Mouse (Mus musculus): ENCODE results near the gene Lrba. TPM values are rescaled to one million over a fixed set of nuclear protein-coding genes. Genes with fewer than 3 reads are reported as not detected.

Lrba gene
- polyA plus RNA-seq, 1 experiment from 2014 or later = 11.4 TPM

DNA sequence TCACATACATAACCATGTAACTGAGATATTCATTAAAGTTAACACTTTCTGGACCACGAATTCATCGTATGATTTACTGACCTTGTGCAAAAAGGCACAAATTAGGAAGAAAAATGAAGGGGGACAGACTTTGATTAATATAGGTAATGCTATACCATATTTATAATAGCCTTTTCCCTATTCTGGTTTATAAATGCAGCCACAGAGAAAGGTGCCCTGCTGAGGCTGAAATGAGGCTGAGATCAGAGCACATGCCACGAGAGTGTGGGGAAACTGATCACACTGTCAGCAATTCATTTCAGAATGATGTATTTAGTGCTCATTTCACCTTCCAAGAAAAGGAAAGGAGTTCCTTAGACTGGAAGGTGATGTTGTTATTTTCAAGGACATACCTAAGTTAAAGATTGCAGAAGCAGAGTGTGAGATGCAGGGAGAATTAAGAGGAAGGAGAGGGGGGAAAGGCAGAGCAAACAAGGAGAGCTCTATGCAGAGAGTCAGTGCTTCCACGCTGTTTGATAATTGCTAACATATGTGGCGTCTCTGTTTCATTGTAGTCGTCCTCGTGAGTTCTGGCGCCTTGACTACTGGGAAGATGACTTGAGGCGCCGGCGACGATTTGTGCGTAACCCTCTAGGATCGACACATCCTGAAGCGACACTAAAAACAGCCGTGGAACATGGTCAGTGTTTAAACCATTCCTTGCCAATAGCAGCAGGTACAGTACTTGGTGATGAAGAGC lies 307.2 kb downstream of the Lrba start:
- Histone ChIP-seq H3K36me3 (replicated peaks; ENCODE audit: control insufficient read depth, insufficient read depth) (no peaks in the 10 kb centered on the region), H3K4me1 (replicated peaks; ENCODE audit: control insufficient read depth, insufficient read depth, low read length) (peaks cover 9% of the 10 kb centered on the region; the same call in 1 of the 2 replicates), H3K4me3 (replicated peaks; ENCODE audit: low read length) (no peak overlapping the region), H3K4me2 (replicated peaks) (peak overlapping the region; percentile 35), H3K27me3 (ENCODE audit: control insufficient read depth, insufficient read depth, low read length) (no peaks in the 10 kb centered on the region), H3K9ac (peak overlapping the region; percentile 51; the same call in 1 of the 2 replicates), H3K9me3 (ENCODE audit: control insufficient read depth, low read length) (no peaks in the 10 kb centered on the region), H3K27ac (peak overlapping the region; percentile 85)
- 46% methylated on average over 16 of the region's 16 CpGs for WGBS
- DNase-seq (ENCODE audit: low spot score) = peak; percentile 32
- 0 out of 2 replicates have a peak, but pooled peaks have one; percentile 55 for ATAC-seq (ENCODE audit: low FRiP score)

DNA sequence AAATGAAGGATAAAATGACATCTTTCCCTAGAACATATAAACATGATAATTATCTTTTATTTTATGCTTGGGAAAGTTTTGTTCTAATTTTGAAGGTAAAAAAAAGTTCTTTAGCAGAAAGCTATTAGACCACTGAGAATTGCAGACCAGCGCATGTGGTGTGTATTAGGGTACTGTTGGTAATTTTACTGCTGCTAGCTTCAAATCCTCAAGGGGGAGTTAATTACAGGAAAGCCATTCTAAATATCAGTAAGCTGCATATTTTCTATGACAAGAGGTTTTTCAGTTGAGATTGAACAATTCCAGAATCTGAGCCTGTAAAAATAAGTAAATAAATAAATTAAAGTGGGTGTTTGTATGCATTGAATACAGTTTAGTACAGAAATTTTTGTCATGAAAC lies 312.3 kb downstream of the Lrba start:
- WGBS = 50% methylated on average over 1 of the region's 1 CpGs
- ATAC-seq (ENCODE audit: low FRiP score) = no peak
- H3K27me3 ChIP-seq (ENCODE audit: control insufficient read depth, insufficient read depth, low read length) = no peaks in the 10 kb centered on the region
- H3K36me3 ChIP-seq (replicated peaks; ENCODE audit: control insufficient read depth, insufficient read depth) = no peaks in the 10 kb centered on the region
- H3K4me3 ChIP-seq (replicated peaks; ENCODE audit: low read length) = no peak overlapping the region
- no peak overlapping the region for H3K27ac ChIP-seq
- H3K4me1 ChIP-seq (replicated peaks; ENCODE audit: control insufficient read depth, insufficient read depth, low read length) = peaks cover 32% of the 10 kb centered on the region
- DNase-seq (ENCODE audit: low spot score) = peak; percentile 26
- H3K9me3 ChIP-seq (ENCODE audit: control insufficient read depth, low read length) = no peaks in the 10 kb centered on the region
- H3K9ac ChIP-seq = no peak overlapping the region
- no peak overlapping the region for H3K4me2 ChIP-seq (replicated peaks)

DNA sequence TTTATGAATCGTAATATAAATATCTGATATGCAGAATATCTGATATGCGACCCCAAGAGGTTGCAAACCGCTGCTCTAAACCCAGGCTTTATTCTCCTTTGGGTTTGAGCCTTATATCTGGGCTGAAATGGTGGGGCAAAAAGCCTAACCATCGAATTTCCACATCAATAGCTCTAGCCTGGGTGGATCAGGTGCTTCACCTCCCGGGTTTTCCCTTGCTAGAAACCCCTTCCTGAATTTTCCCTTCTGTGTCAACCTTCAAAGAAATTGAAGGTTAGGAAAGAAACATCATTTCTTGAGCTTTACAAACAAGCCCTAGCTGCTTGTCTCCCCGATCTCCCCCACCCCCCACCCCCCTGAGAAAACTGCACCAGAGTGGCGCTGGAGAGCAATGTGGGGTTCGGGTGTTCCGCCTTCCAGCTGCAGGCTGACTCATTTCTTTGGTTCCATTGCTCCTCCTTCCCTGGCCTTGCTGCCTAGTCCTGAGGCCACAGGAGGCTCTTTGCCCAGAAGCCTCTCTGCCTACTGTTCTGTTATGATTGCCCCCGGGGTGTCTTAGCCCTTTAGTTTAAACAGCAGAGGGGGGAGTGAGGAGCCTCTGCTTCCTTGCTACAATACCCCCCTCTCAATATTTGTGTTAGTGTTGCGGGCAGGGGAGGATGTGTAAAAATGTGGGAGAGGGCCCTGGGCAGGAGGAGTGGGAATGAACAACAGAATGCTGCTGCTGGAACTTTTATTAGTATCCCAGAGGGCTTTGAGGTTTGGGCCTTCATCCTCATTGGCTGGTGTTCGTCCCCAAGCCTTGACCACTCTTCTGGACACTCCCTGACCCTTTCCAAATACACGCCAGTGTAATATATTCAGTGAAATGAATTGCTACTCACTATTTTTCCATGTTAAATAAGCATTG lies 314.4 kb downstream of the Lrba start:
- Histone ChIP-seq H3K27ac (peak overlapping the region; percentile 93), H3K4me3 (replicated peaks; ENCODE audit: low read length) (no peak overlapping the region), H3K36me3 (replicated peaks; ENCODE audit: control insufficient read depth, insufficient read depth) (no peaks in the 10 kb centered on the region), H3K4me2 (replicated peaks) (peak overlapping the region; percentile 47), H3K9me3 (ENCODE audit: control insufficient read depth, low read length) (no peaks in the 10 kb centered on the region), H3K9ac (peak overlapping the region; percentile 51), H3K27me3 (ENCODE audit: control insufficient read depth, insufficient read depth, low read length) (no peaks in the 10 kb centered on the region), H3K4me1 (replicated peaks; ENCODE audit: control insufficient read depth, insufficient read depth, low read length) (peaks cover 26% of the 10 kb centered on the region)
- no peak for DNase-seq (ENCODE audit: low spot score)
- peak; percentile 65 for ATAC-seq (ENCODE audit: low FRiP score)
- WGBS = 17% methylated on average over 13 of the region's 13 CpGs

DNA sequence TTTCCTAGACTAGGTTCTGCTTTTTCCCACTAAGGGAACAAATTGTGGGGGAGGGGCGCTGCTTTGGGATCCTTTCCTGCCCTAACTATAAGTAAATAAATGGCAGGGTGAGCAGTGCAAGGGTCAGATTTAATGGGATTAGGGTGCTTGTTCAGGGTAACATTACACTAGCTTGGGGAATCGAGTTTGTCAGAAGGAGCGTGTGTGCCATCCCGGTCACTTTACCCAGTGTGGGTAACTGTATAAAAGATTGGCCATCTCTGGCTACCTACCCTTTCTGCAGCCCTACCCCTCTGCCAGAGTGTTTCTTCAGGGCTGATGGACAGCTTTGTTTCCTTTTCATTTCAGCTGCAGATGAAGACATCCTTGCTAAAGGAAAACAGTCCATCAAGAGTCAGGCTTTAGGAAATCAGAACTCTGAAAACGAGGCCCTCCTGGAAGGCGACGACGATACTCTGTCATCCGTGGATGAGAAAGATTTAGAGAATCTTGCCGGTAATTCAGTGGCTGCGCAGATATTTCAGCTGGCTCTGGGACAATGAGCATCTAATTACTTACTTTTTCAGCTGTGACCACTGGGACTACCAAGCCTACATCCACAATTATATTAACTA lies 315.2 kb downstream of the Lrba start:
- peak overlapping the region; percentile 47 for H3K4me2 ChIP-seq (replicated peaks)

GRCm38 (mm10) chr3:86541074-86541614 lies 316.7 kb downstream of the Lrba start:
- no peaks in the 10 kb centered on the region for H3K36me3 ChIP-seq (replicated peaks; ENCODE audit: control insufficient read depth, insufficient read depth)
- WGBS = 27% methylated on average over 4 of the region's 4 CpGs
- peak overlapping the region; percentile 49 for H3K4me2 ChIP-seq (replicated peaks)
- no peaks in the 10 kb centered on the region for H3K27me3 ChIP-seq (ENCODE audit: control insufficient read depth, insufficient read depth, low read length)
- H3K4me3 ChIP-seq (replicated peaks; ENCODE audit: low read length) = peak overlapping the region; percentile 30
- H3K4me1 ChIP-seq (replicated peaks; ENCODE audit: control insufficient read depth, insufficient read depth, low read length) = peaks cover 26% of the 10 kb centered on the region
- no peaks in the 10 kb centered on the region for H3K9me3 ChIP-seq (ENCODE audit: control insufficient read depth, low read length)
- peak overlapping the region; percentile 94 for H3K27ac ChIP-seq
- ATAC-seq (ENCODE audit: low FRiP score) (0 out of 2 replicates have a peak, but pooled peaks have one; percentile 29), DNase-seq (ENCODE audit: low spot score) (peak; percentile 53)
- H3K9ac ChIP-seq = peak overlapping the region; percentile 64

More for the DNA sequence above, 315.2 kb downstream of the Lrba start:
- Histone ChIP-seq H3K9ac (peak overlapping the region; percentile 51), H3K9me3 (ENCODE audit: control insufficient read depth, low read length) (no peaks in the 10 kb centered on the region), H3K27me3 (ENCODE audit: control insufficient read depth, insufficient read depth, low read length) (no peaks in the 10 kb centered on the region), H3K36me3 (replicated peaks; ENCODE audit: control insufficient read depth, insufficient read depth) (no peaks in the 10 kb centered on the region), H3K4me1 (replicated peaks; ENCODE audit: control insufficient read depth, insufficient read depth, low read length) (peaks cover 26% of the 10 kb centered on the region), H3K27ac (peak overlapping the region; percentile 93), H3K4me3 (replicated peaks; ENCODE audit: low read length) (peak overlapping the region; percentile 15; the same call in 1 of the 2 replicates)
- DNase-seq (ENCODE audit: low spot score) = peak; percentile 54
- WGBS = 19% methylated on average over 11 of the region's 11 CpGs
- ATAC-seq (ENCODE audit: low FRiP score) = peak; percentile 56

DNA sequence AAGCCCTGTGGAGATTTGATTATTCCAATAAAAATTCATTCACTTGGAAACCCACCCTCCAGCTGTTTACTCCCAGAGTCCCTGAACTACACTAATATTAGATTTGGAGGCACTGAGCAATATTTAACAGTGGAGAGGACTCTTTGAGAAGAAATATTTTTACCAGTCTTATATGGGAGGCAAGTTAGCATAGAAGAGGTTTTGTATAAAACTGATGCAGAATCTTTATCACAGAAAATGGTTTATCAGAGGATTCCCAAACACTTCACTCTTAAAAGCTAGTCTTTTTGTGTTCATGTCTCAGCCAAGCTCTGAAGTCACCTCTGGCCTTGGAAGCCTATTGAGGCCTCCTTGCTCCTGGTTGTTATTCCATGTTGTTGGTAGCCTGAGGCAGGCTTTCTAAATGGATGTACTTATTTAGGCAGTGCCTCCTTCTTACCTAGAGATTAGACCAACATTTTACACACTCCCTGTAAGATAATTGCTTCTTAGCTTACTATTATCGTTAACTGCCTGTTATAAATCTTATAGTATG lies 317.4 kb downstream of the Lrba start:
- Histone ChIP-seq H3K4me3 (replicated peaks; ENCODE audit: low read length) (peak overlapping the region; percentile 30), H3K27ac (peak overlapping the region; percentile 94), H3K9me3 (ENCODE audit: control insufficient read depth, low read length) (no peaks in the 10 kb centered on the region), H3K4me1 (replicated peaks; ENCODE audit: control insufficient read depth, insufficient read depth, low read length) (peaks cover 32% of the 10 kb centered on the region), H3K4me2 (replicated peaks) (peak overlapping the region; percentile 49), H3K27me3 (ENCODE audit: control insufficient read depth, insufficient read depth, low read length) (0 out of 2 replicates have a peak, but pooled peaks cover 2% of the 10 kb centered on the region), H3K9ac (peak overlapping the region; percentile 64), H3K36me3 (replicated peaks; ENCODE audit: control insufficient read depth, insufficient read depth) (no peaks in the 10 kb centered on the region)
- DNase-seq (ENCODE audit: low spot score) = no peak
- ATAC-seq (ENCODE audit: low FRiP score) = no peak
- WGBS = 51% methylated on average over 1 of the region's 1 CpGs

DNA sequence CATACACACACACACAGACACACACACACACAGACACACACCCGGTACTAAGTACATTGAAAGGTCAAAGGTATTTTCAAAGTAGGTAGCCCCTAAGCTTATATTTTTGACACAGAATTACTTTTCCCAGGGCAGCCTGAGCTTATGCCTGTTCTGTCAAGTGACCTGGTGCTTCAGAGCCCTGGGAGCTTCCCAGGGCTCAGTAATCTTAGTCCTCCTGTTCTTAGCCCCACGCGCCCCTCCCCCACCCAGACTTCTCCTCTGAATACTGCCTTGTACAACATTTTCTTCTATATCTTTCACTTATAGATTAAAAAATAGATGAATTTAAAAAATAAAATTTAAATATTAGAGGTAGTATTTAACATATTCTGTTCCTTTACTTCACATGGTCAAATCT lies 320.3 kb downstream of the Lrba start:
- H3K27ac ChIP-seq = peak overlapping the region; percentile 91
- peak overlapping the region; percentile 46 for H3K4me3 ChIP-seq (replicated peaks; ENCODE audit: low read length)
- peaks cover 4% of the 10 kb centered on the region; the same call in 1 of the 2 replicates for H3K27me3 ChIP-seq (ENCODE audit: control insufficient read depth, insufficient read depth, low read length)
- H3K36me3 ChIP-seq (replicated peaks; ENCODE audit: control insufficient read depth, insufficient read depth) = no peaks in the 10 kb centered on the region
- peak; percentile 49 for DNase-seq (ENCODE audit: low spot score)
- peak overlapping the region; percentile 81 for H3K9ac ChIP-seq
- no peaks in the 10 kb centered on the region for H3K9me3 ChIP-seq (ENCODE audit: control insufficient read depth, low read length)
- WGBS = 33% methylated on average over 3 of the region's 3 CpGs
- ATAC-seq (ENCODE audit: low FRiP score) = no peak
- H3K4me2 ChIP-seq (replicated peaks) = peak overlapping the region; percentile 47
- H3K4me1 ChIP-seq (replicated peaks; ENCODE audit: control insufficient read depth, insufficient read depth, low read length) = peaks cover 18% of the 10 kb centered on the region

GRCm38 (mm10) chr3:86545945-86546344 lies 321.5 kb downstream of the Lrba start:
- Histone ChIP-seq H3K27me3 (ENCODE audit: control insufficient read depth, insufficient read depth, low read length) (peaks cover 4% of the 10 kb centered on the region; the same call in 1 of the 2 replicates), H3K9ac (peak overlapping the region; percentile 91), H3K9me3 (ENCODE audit: control insufficient read depth, low read length) (no peaks in the 10 kb centered on the region), H3K36me3 (replicated peaks; ENCODE audit: control insufficient read depth, insufficient read depth) (no peaks in the 10 kb centered on the region), H3K4me3 (replicated peaks; ENCODE audit: low read length) (peak overlapping the region; percentile 73), H3K4me1 (replicated peaks; ENCODE audit: control insufficient read depth, insufficient read depth, low read length) (peaks cover 15% of the 10 kb centered on the region), H3K4me2 (replicated peaks) (peak overlapping the region; percentile 72), H3K27ac (peak overlapping the region; percentile 99)
- DNase-seq (ENCODE audit: low spot score) (peak; percentile 30), ATAC-seq (ENCODE audit: low FRiP score) (no peak)
- WGBS = 17% methylated on average over 5 of the region's 5 CpGs

Data from hindbrain, embryonic 14.5 days (tissue).